ENCODE assay signal across 22 mouse cellular contexts in genomic region chr10:59822857-59823256, GRCm38 (mm10). TPM values are rescaled to one million over a fixed set of nuclear protein-coding genes. Genes with fewer than 3 reads are reported as not detected.
DNase-seq lines count a peak whose midpoint lies in the region; ATAC-seq and TF ChIP-seq lines count a peak whose summit lies in the region.
"Had no signal": no experiment of that assay in that cellular context is flagged by ENCODE, and none has a peak within 500 bp of the region (broad histone marks: within the 10 kb centered on the region; RNA-seq: fewer than 3 reads in every experiment).

No protein-coding gene starts in this region.

- peaks cover 16% of the 10 kb centered on the region for H3K36me3 ChIP-seq in myocyte (ENCODE audit: control insufficient read depth, insufficient read depth)

- no peaks in the 10 kb centered on the region for H3K79me2 ChIP-seq in myocyte (ENCODE audit: control insufficient read depth, insufficient read depth)

- no peak overlapping the region for H3K4me2 ChIP-seq in myocyte (ENCODE audit: low read depth)
- H3K4me2 ChIP-seq: embryonic facial prominence, embryonic 13.5 days; forebrain, embryonic 12.5 days; forebrain, embryonic 15.5 days; heart, embryonic 11.5 days; hindbrain, embryonic 12.5 days; hindbrain, embryonic 15.5 days had no signal

- H3K4me3 ChIP-seq in myocyte = no peak overlapping the region
- H3K4me3 ChIP-seq: embryonic facial prominence, embryonic 13.5 days; erythroblast, embryonic 14.5 days; forebrain, embryonic 12.5 days; forebrain, embryonic 15.5 days; hindbrain, embryonic 12.5 days; hindbrain, embryonic 15.5 days had no signal

- ATAC-seq in common myeloid progenitor, adult 5-6 weeks (replicated peaks; ENCODE audit: low read depth, poor library complexity, severe bottlenecking) = peak; percentile 82
- peak; percentile 68 for ATAC-seq in megakaryocyte, adult 5-6 weeks (ENCODE audit: poor library complexity, severe bottlenecking)
- no peak for ATAC-seq in monocyte, adult 5-6 weeks (replicated peaks; ENCODE audit: insufficient number of reproducible peaks, low FRiP score, low TSS enrichment, poor library complexity, severe bottlenecking)
- ATAC-seq: forebrain, embryonic 15.5 days; Patski had no signal

- DNase-seq in retina, postnatal 1 day = peak; percentile 31
- DNase-seq in retina, embryonic 14.5 days (ENCODE audit: low spot score) = no peak
- DNase-seq in adrenal gland, postnatal 4 days (ENCODE audit: low spot score in 2 of 2) = no peak
- no peak for DNase-seq in heart, adult 18-20 months
- DNase-seq: adrenal gland, postnatal 10 days; adrenal gland, postnatal 36 days; cerebellum, adult 11 months; cerebellum, adult 8-10 months; cerebellum, postnatal 14 days; gastrocnemius, postnatal 25 days had no signal

- H3ac ChIP-seq in myocyte (ENCODE audit: control insufficient read depth, insufficient read length) = no peak overlapping the region

- no peaks in the 10 kb centered on the region for H3K27me3 ChIP-seq in myocyte (ENCODE audit: control insufficient read depth, insufficient read depth, insufficient read length)
- H3K27me3 ChIP-seq: embryonic facial prominence, embryonic 13.5 days; forebrain, embryonic 12.5 days; forebrain, embryonic 15.5 days; hindbrain, embryonic 12.5 days; hindbrain, embryonic 15.5 days; Patski had no signal

- TF ChIP-seq POLR2A in myocyte (IDR thresholded peaks at IDR 0.05; ENCODE audit: insufficient read length, low read depth) = no peak

TF ChIP-seq in myocyte, 11 proteins besides CTCF, POLR2A, EP300 and RAD21:
- TF ChIP-seq E2F4 (IDR thresholded peaks at IDR 0.05; ENCODE audit: insufficient read depth) (no peak), MYOG (IDR thresholded peaks at IDR 0.05; ENCODE audit: control insufficient read depth in 1 of 3, insufficient read depth in 1 of 3, insufficient read length in 2 of 3, low read depth in 2 of 3) (peak in 2 of 3 experiments; percentile 34 to 74), MYOD1 (IDR thresholded peaks at IDR 0.05; ENCODE audit: control insufficient read depth in 1 of 3, insufficient read length in 2 of 3, low read depth in 2 of 3) (peak in 1 of 3 experiments; percentile 67), USF1 (IDR thresholded peaks at IDR 0.05; ENCODE audit: low read depth) (no peak)

RNA-seq across cellular contexts. Expression of gene Dnajb12, which starts 56.5 kb away (rescaled TPM):
- total RNA-seq in common myeloid progenitor, adult 5-6 weeks (2017) = 22.7 and 23.9 TPM in 2 replicates
- 21.9 and 26.0 TPM in 2 replicates for total RNA-seq in megakaryocyte, adult 5-6 weeks (2015)
- 17.3 and 18.5 TPM in 2 replicates for total RNA-seq in megakaryocyte, adult 5-6 weeks (2017)
- polyA plus RNA-seq in myocyte (2012; fragmentation: generic; extraction: Trizol) = 45.2 TPM
- 10 to 100 TPM; 63.9 to 66.3 TPM for total RNA-seq in adrenal gland, postnatal 4 days (2021)
- total RNA-seq in heart, adult 18-20 months (2021) = 10 to 100 TPM; 38.6 to 42.3 TPM
- 29.6 to 41.9 TPM (median 30.0 TPM) in 3 replicates for total RNA-seq in monocyte, adult 5-6 weeks (2017)
